Mouse (Mus musculus) heart, embryonic 14.5 days (tissue): Measurements from ENCODE around the gene Ankrd34b. TPM values are rescaled to one million over a fixed set of nuclear protein-coding genes. Genes with fewer than 3 reads are reported as not detected.

Experiments
- polyA plus RNA-seq: library from polyadenylated mRNA; unstranded; fragments of >200 nt; fragmentation: Nextera tagmentation; extraction: Ambion mirVana; gene quantifications from 2 replicates; pipeline ENCODE4 v1.2.1, GENCODE M21; 2014

Ankrd34b gene
- polyA plus RNA-seq, 1 experiment from 2014 or later = 0.27 TPM

Other genes with a start within 250 kb of the Ankrd34b start
- gene Gm20379, start 119.9 kb upstream of the Ankrd34b start, polyA plus RNA-seq = 0.61 and 1.1 TPM in 2 replicates
- gene Dhfr, start 71.2 kb upstream of the Ankrd34b start, polyA plus RNA-seq = 11.7 and 11.8 TPM in 2 replicates
- gene Msh3, start 70.9 kb upstream of the Ankrd34b start, polyA plus RNA-seq = 17.0 and 17.1 TPM in 2 replicates
- gene Fam151b, start 58.1 kb downstream of the Ankrd34b start, polyA plus RNA-seq = 0.28 TPM in 1 of 2 replicates, not detected in the other
- gene Zfyve16, start 105.0 kb downstream of the Ankrd34b start, polyA plus RNA-seq = 10.5 and 10.8 TPM in 2 replicates
- not detected in 2 replicates for gene Spz1, start 150.3 kb downstream of the Ankrd34b start, polyA plus RNA-seq
- 11.0 and 12.6 TPM in 2 replicates for gene Serinc5, start 185.2 kb downstream of the Ankrd34b start, polyA plus RNA-seq